Mouse (Mus musculus) midbrain, postnatal 0 days (tissue): ENCODE data around the gene Zfp423. TPM values are rescaled to one million over a fixed set of nuclear protein-coding genes. Genes with fewer than 3 reads are reported as not detected.

Source experiments
- ATAC-seq: fragments of 200-750 bp; cut with Nextera tagmentation; 2 replicates; pipeline ENCODE4 v1.8.0; 2017; ENCODE audit warnings: moderate number of reproducible peaks, mild to moderate bottlenecking, moderate TSS enrichment, moderate library complexity; ENCODE audit not compliant: low FRiP score
- DNase-seq: peaks from one replicate; pipeline ENCODE4 v3.0.0-alpha.2; 2015; ENCODE audit warnings: low spot score
- H3K27ac ChIP-seq: fragments of 300-500 bp; sonication (generic); 2 replicates; pipeline ENCODE4 v1.5.1; 2014; ENCODE audit warnings: low read depth, mild to moderate bottlenecking, low read length, mixed read lengths
- H3K27me3 ChIP-seq: fragments of 300-500 bp; sonication (generic); 2 replicates; pipeline ENCODE4 v1.6.1; 2014; ENCODE audit warnings: low read length, control low read depth, mixed read lengths; ENCODE audit not compliant: insufficient read depth
- H3K36me3 ChIP-seq: fragments of 300-500 bp; sonication (generic); 2 replicates; pipeline ENCODE4 v1.6.1; 2014; ENCODE audit warnings: low read length, control low read depth, mixed read lengths; ENCODE audit not compliant: insufficient read depth
- H3K4me1 ChIP-seq: fragments of 300-500 bp; sonication (generic); 2 replicates; pipeline ENCODE4 v1.6.1; 2014; ENCODE audit warnings: mild to moderate bottlenecking, control low read depth, antibody characterized with exemption, low read length, mixed read lengths; ENCODE audit not compliant: insufficient read depth
- H3K4me2 ChIP-seq: fragments of 300-500 bp; sonication (generic); 2 replicates; pipeline ENCODE4 v1.6.1; 2014; ENCODE audit warnings: low read depth, mild to moderate bottlenecking, low read length, mixed read lengths; ENCODE audit not compliant: poor library complexity, severe bottlenecking
- H3K4me3 ChIP-seq: fragments of 300-500 bp; sonication (generic); 2 replicates; pipeline ENCODE4 v1.5.1; 2014; ENCODE audit warnings: low read depth, mild to moderate bottlenecking, low read length, moderate library complexity
- H3K9ac ChIP-seq: fragments of 300-500 bp; sonication (generic); replicated peaks from 2 replicates; pipeline ENCODE4 v1.6.1; 2014; ENCODE audit warnings: mild to moderate bottlenecking, low read length, moderate library complexity, mixed read lengths; ENCODE audit not compliant: poor library complexity, severe bottlenecking
- H3K9me3 ChIP-seq: fragments of 300-500 bp; sonication (generic); 2 replicates; pipeline ENCODE4 v1.6.1; 2016; ENCODE audit warnings: low read length, control low read depth
- CTCF ChIP-seq: IDR thresholded peaks from 2 replicates; pipeline ENCODE4 v1.5.1; 2016; ENCODE audit warnings: antibody characterized with exemption, mild to moderate bottlenecking
- WGBS: fragments of 180-500 bp; shearing (Covaris S2); extraction: QIAGEN DNeasy Blood & Tissue Kit; methylation state at CpG from one replicate; pipeline ENCODE4 v1.1.7; 2014; 5-methylcytosine and 5-hydroxymethylcytosine counted together
- polyA plus RNA-seq: library from polyadenylated mRNA; unstranded; fragments of >200 nt; fragmentation: Nextera tagmentation; extraction: Ambion mirVana; gene quantifications from 2 replicates; pipeline ENCODE4 v1.2.1, GENCODE M21; 2015
- total RNA-seq: library from RNA; depleted of rRNA; stranded (reverse); fragments of >200 nt; gene quantifications from 2 replicates; pipeline ENCODE4 v1.2.3, GENCODE M21; 2014

The Zfp423 gene
- total and polyA plus RNA-seq, 2 experiments from 2014 or later = 22.9 to 57.5 TPM

DNA sequence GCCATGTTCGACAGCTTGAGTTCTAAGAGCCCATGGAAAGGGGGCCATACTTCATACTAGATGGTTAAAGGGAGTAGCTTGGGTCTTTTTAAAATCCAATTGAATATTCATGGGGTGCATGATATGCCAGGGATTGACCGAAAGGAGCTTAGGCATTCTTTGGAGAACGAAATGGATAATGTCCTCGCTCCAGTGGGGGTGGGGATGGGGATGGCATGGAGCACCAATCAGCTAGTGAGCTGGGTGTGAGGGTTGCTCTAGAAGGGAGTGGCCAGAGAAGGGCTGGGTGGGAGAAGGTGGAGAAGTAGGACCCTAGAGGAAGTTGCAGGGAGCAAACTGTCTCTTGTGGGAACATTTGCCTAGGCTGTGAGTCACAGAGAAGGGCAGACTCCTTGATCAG lies 271.0 kb downstream of the Zfp423 start:
- no peaks in the 10 kb centered on the region for H3K9me3 ChIP-seq
- no peak overlapping the region for H3K9ac ChIP-seq
- no peak for TF ChIP-seq CTCF
- peaks cover 35% of the 10 kb centered on the region for H3K4me1 ChIP-seq
- no peak overlapping the region; the same call in 1 of the 2 replicates for H3K27ac ChIP-seq
- no peak overlapping the region for H3K4me2 ChIP-seq
- WGBS = 28% methylated on average over 4 of the region's 4 CpGs
- H3K4me3 ChIP-seq = no peak overlapping the region
- peaks cover 3% of the 10 kb centered on the region; the same call in 1 of the 2 replicates for H3K36me3 ChIP-seq
- ATAC-seq (no peak), DNase-seq (peak; percentile 37)
- H3K27me3 ChIP-seq = no peaks in the 10 kb centered on the region

DNA sequence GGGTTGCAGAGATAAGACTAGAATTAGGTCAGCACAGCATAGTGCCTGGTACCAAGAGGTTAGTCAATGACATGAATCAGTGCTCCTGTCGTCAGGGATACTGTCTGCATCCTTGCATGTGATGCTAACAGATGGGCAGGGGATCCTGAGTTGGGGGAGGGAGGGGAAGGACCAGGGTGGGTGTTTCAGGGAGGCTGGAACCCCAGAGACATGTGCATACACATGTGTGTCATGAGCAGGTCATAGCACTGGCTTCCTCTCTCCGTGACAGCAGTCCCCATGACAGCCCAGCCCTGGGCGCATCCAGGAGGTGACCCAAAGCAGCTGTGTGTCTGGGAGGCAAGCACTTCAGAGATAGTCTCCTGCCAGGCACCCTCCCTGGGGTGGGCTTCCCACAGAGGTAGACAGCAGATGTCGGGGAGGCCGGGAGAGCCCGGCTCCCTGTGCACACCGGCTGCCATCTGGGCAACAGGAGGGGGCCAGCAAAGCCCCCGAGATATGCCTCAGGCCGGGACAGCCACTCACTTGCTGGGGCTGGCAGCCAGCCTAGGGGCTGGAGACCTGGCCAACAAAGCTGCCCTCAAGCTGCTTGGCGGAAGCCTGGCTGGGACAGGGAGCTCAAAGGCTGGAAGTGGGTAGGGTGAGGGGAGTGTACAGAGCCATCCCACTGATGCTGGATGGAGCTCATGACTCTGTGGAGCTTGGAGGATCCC lies 272.3 kb downstream of the Zfp423 start:
- Histone ChIP-seq H3K27me3 (no peaks in the 10 kb centered on the region), H3K36me3 (peaks cover 3% of the 10 kb centered on the region; the same call in 1 of the 2 replicates), H3K4me3 (no peak overlapping the region), H3K9me3 (no peaks in the 10 kb centered on the region), H3K27ac (no peak overlapping the region), H3K4me1 (peaks cover 31% of the 10 kb centered on the region), H3K9ac (no peak overlapping the region), H3K4me2 (no peak overlapping the region)
- WGBS = 34% methylated on average over 10 of the region's 10 CpGs
- DNase-seq (peak; percentile 72), ATAC-seq (0 out of 2 replicates have a peak, but pooled peaks have one; percentile 24)
- no peak for TF ChIP-seq CTCF

DNA sequence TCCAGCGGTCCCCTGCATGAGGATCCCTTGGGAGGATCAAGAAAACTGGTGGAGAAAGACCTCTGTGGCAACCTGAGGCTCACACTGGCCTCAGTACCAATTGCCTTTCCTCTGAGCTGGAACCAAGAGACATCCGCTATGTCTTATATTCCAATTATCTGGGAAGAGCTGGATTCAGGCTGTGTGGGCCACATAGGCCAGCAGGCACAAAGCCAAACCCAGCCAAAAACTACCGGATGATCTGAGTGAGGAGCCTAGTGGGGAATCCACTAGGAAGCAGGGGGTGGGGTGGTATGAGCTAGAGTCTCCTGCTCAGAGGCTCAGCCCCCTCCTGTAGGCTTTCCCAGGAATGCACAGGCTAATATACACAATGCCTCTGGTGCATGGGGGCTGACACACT lies 273.4 kb downstream of the Zfp423 start:
- no peak for DNase-seq
- no peaks in the 10 kb centered on the region for H3K27me3 ChIP-seq
- H3K4me1 ChIP-seq = peaks cover 27% of the 10 kb centered on the region
- peaks cover 3% of the 10 kb centered on the region; the same call in 1 of the 2 replicates for H3K36me3 ChIP-seq
- H3K27ac ChIP-seq = no peak overlapping the region
- no peak overlapping the region for H3K4me2 ChIP-seq
- TF ChIP-seq CTCF = no peak
- 39% methylated on average over 3 of the region's 3 CpGs for WGBS
- no peak overlapping the region for H3K4me3 ChIP-seq
- no peak overlapping the region; the same call in 1 of the 2 replicates for H3K9ac ChIP-seq
- ATAC-seq = no peak
- H3K9me3 ChIP-seq = no peaks in the 10 kb centered on the region

DNA sequence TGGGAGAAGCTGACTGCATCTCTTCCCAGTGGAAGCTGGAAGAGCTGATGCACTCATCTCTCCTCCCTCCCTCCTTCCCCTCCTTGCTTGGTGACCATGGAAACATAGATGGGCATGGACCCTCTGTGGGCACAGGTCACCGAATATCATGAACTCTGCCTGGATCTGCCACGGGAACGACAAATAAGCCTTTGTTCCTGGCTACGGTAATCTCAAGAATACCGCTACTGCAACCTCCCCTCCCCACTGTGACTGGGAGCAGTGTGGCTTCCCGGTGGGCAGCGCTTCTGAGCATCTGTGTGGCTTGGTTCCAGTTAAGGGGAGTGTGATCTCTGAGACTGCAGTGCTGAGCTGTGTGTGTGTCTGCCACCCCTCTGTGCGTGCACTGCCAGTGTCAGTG lies 274.0 kb downstream of the Zfp423 start:
- peak; percentile 21; the same call in 1 of the 2 replicates for ATAC-seq
- no peak for TF ChIP-seq CTCF
- DNase-seq = no peak
- H3K4me2 ChIP-seq = no peak overlapping the region
- WGBS = 22% methylated on average over 8 of the region's 8 CpGs
- no peak overlapping the region for H3K9ac ChIP-seq
- H3K4me1 ChIP-seq = peaks cover 21% of the 10 kb centered on the region
- no peaks in the 10 kb centered on the region for H3K9me3 ChIP-seq
- peak overlapping the region; percentile 18; the same call in 1 of the 2 replicates for H3K27ac ChIP-seq
- H3K4me3 ChIP-seq = no peak overlapping the region
- peaks cover 3% of the 10 kb centered on the region; the same call in 1 of the 2 replicates for H3K36me3 ChIP-seq
- H3K27me3 ChIP-seq = no peaks in the 10 kb centered on the region

DNA sequence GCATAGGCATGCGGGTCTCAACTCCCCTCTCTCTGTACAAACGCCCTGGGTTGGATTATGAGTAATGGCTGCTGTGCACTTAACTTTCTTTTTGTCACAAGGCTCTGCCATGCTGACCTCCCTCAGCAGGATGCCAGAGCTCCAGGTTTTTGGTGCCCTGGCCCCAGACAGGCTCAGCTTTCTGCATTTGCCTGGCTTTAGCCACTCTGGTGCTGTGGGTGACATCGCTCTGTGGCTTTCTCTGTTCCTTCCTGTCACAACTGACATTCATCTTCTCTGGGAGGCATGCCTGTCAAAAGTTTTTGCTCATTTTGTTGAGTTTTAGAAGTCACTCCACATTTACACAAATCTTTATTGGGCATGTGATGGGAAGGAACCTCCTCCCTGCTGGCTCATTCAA lies 277.3 kb downstream of the Zfp423 start:
- H3K27me3 ChIP-seq = no peaks in the 10 kb centered on the region
- no peak for ATAC-seq
- no peak overlapping the region for H3K27ac ChIP-seq
- H3K9me3 ChIP-seq = no peaks in the 10 kb centered on the region
- no peak for DNase-seq
- TF ChIP-seq CTCF = no peak
- WGBS = 73% methylated on average over 3 of the region's 3 CpGs
- H3K4me2 ChIP-seq = no peak overlapping the region
- peaks cover 10% of the 10 kb centered on the region; the same call in 1 of the 2 replicates for H3K4me1 ChIP-seq
- H3K4me3 ChIP-seq = no peak overlapping the region
- peaks cover 3% of the 10 kb centered on the region; the same call in 1 of the 2 replicates for H3K36me3 ChIP-seq
- no peak overlapping the region for H3K9ac ChIP-seq

DNA sequence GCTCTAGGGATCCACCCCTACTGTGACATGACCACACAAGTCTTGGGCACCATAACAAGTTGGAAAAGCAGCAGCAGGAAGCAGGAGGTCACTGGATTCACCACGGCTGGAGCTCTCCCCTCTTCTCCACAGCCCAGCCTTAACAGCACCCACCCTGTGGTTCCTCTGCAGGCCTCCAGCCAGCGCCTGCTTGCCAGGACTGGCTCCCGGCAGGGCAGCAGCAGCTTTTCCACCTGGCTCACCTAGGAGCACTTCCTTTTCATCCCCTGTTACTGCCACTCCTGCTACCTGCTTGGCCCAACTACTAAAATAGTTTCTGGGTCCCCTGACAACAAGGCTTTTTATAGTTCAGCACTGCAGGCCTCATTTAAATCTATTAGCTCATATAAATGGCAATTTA lies 279.4 kb downstream of the Zfp423 start:
- no peak overlapping the region for H3K4me3 ChIP-seq
- H3K4me1 ChIP-seq = peaks cover 4% of the 10 kb centered on the region; the same call in 1 of the 2 replicates
- no peak overlapping the region for H3K27ac ChIP-seq
- 67% methylated on average over 3 of the region's 3 CpGs for WGBS
- no peak for ATAC-seq
- H3K36me3 ChIP-seq = no peaks in the 10 kb centered on the region; the same call in 1 of the 2 replicates
- no peak overlapping the region for H3K4me2 ChIP-seq
- TF ChIP-seq CTCF = no peak
- no peaks in the 10 kb centered on the region for H3K9me3 ChIP-seq
- H3K27me3 ChIP-seq = no peaks in the 10 kb centered on the region
- DNase-seq = no peak
- H3K9ac ChIP-seq = no peak overlapping the region
